Comparison of ENCODE assay signal across 9 mouse cellular contexts in the genomic region with DNA sequence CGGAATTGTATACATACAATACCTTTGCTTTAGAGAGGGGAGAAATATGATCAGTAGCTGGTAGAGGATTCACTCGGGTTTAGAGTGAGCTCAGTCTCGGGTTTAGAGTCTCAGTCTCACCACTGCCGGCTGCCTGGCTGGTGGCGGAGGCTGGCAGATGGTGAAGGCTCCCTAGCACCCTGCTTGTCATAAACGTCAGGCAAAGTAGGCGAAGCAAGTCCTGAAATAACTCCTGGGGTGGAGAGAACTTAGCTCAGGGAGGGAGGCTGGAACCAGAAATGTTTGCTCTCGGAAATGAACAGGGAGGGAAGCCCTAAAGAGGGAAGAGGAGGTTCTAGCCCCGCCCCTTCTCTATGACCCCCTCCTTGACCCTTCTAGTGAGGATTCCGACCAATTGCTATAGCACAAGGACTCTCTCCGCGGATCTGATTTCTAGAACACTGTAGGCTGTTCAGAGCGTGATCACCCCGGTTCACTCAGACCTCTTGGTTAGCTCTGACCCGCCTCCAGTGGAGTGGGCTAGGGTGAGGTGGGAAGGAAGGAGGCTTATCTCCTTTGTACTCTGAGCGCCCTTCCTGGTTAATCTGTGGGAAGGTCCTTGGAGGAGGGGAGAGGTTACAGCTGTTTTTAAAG. TPM values are rescaled to one million over a fixed set of nuclear protein-coding genes. Genes with fewer than 3 reads are reported as not detected.
A peak's percentile ranks its signal among the peaks of the same experiment; 100 is the strongest.
DNase-seq lines count a peak whose midpoint lies in the region; ATAC-seq lines count a peak whose summit lies in the region.
"Had no signal": no experiment of that assay in that cellular context is flagged by ENCODE, and none has a peak within 500 bp of the region (broad histone marks: within the 10 kb centered on the region; RNA-seq: fewer than 3 reads in every experiment).

No protein-coding gene starts in this region.

- peak overlapping the region; percentile 3; the same call in 1 of the 2 replicates for H3K27ac ChIP-seq in forebrain, embryonic 16.5 days (ENCODE audit: low read length)
- peak overlapping the region; percentile 89 for H3K27ac ChIP-seq in intestine, embryonic 16.5 days (ENCODE audit: low read length)
- no peak overlapping the region for H3K27ac ChIP-seq in liver, embryonic 16.5 days (ENCODE audit: low read length)
- H3K27ac ChIP-seq in stomach, embryonic 15.5 days = peak overlapping the region; percentile 73; the same call in 1 of the 2 replicates
- H3K27ac ChIP-seq: macrophage had no signal

- 38% methylated on average over 16 of the region's 16 CpGs for WGBS in forebrain, embryonic 16.5 days
- WGBS in intestine, embryonic 16.5 days = 15% methylated on average over 16 of the region's 16 CpGs
- WGBS in liver, embryonic 16.5 days (ENCODE audit: insufficient replicate concordance) = 15% methylated on average over 16 of the region's 16 CpGs
- WGBS in stomach, embryonic 15.5 days = 21% methylated on average over 16 of the region's 16 CpGs

- H3K4me2 ChIP-seq in forebrain, embryonic 16.5 days (ENCODE audit: low read length) = peak overlapping the region; percentile 14; the same call in 1 of the 2 replicates
- H3K4me2 ChIP-seq in intestine, embryonic 16.5 days (ENCODE audit: low read depth, low read length) = peak overlapping the region; percentile 44
- no peak overlapping the region for H3K4me2 ChIP-seq in liver, embryonic 16.5 days (ENCODE audit: low read depth, low read length)
- peak overlapping the region; percentile 27 for H3K4me2 ChIP-seq in stomach, embryonic 15.5 days

- DNase-seq in thymus, adult 18-20 months = no peak
- DNase-seq in spleen, postnatal 36 days (ENCODE audit: low spot score in 2 of 2) = no peak

- ATAC-seq in megakaryocyte, adult 5-6 weeks (ENCODE audit: poor library complexity, severe bottlenecking) = no peak
- ATAC-seq in forebrain, embryonic 16.5 days = 0 out of 2 replicates have a peak, but pooled peaks have one; percentile 43
- ATAC-seq in intestine, embryonic 16.5 days = peak; percentile 79
- peak; percentile 27; the same call in 1 of the 2 replicates for ATAC-seq in liver, embryonic 16.5 days (ENCODE audit: low read depth)
- peak; percentile 53; the same call in 1 of the 2 replicates for ATAC-seq in stomach, embryonic 15.5 days (ENCODE audit: insufficient read depth, low FRiP score, low read depth)

- H3K4me1 ChIP-seq in megakaryocyte, embryonic 14.5 days = peaks cover 30% of the 10 kb centered on the region
- peaks cover 18% of the 10 kb centered on the region for H3K4me1 ChIP-seq in forebrain, embryonic 16.5 days (replicated peaks; ENCODE audit: control insufficient read depth, insufficient read depth, low read length)
- peaks cover 26% of the 10 kb centered on the region for H3K4me1 ChIP-seq in intestine, embryonic 16.5 days (ENCODE audit: control insufficient read depth, insufficient read depth, low read length)
- H3K4me1 ChIP-seq in liver, embryonic 16.5 days (ENCODE audit: control insufficient read depth, low read depth, low read length) = peaks cover 24% of the 10 kb centered on the region
- peaks cover 16% of the 10 kb centered on the region for H3K4me1 ChIP-seq in stomach, embryonic 15.5 days

- peak overlapping the region; percentile 33 for H3K4me3 ChIP-seq in megakaryocyte, embryonic 14.5 days (replicated peaks)
- no peak overlapping the region for H3K4me3 ChIP-seq in forebrain, embryonic 16.5 days (replicated peaks; ENCODE audit: low read length)
- peak overlapping the region; percentile 18 for H3K4me3 ChIP-seq in intestine, embryonic 16.5 days (ENCODE audit: low read length)
- H3K4me3 ChIP-seq in liver, embryonic 16.5 days (ENCODE audit: low read depth, low read length) = no peak overlapping the region
- H3K4me3 ChIP-seq in stomach, embryonic 15.5 days (replicated peaks) = no peak overlapping the region

- H3K27me3 ChIP-seq in megakaryocyte, embryonic 14.5 days (replicated peaks) = no peaks in the 10 kb centered on the region
- H3K27me3 ChIP-seq in forebrain, embryonic 16.5 days (replicated peaks; ENCODE audit: control insufficient read depth, insufficient read depth, low read length) = no peaks in the 10 kb centered on the region
- H3K27me3 ChIP-seq in intestine, embryonic 16.5 days (replicated peaks; ENCODE audit: control insufficient read depth, insufficient read depth, low read length) = no peaks in the 10 kb centered on the region
- no peaks in the 10 kb centered on the region for H3K27me3 ChIP-seq in liver, embryonic 16.5 days (ENCODE audit: control insufficient read depth, insufficient read depth, low read depth, low read length)
- no peaks in the 10 kb centered on the region for H3K27me3 ChIP-seq in stomach, embryonic 15.5 days (replicated peaks)

- H3K36me3 ChIP-seq in megakaryocyte, embryonic 14.5 days (replicated peaks; ENCODE audit: low read length) = no peaks in the 10 kb centered on the region
- H3K36me3 ChIP-seq in forebrain, embryonic 16.5 days (ENCODE audit: control insufficient read depth, insufficient read depth) = no peaks in the 10 kb centered on the region
- no peaks in the 10 kb centered on the region for H3K36me3 ChIP-seq in intestine, embryonic 16.5 days (ENCODE audit: control insufficient read depth, insufficient read depth, low read length)
- no peaks in the 10 kb centered on the region for H3K36me3 ChIP-seq in liver, embryonic 16.5 days (ENCODE audit: control insufficient read depth, insufficient read depth)
- H3K36me3 ChIP-seq in stomach, embryonic 15.5 days = no peaks in the 10 kb centered on the region

- no peaks in the 10 kb centered on the region for H3K9me3 ChIP-seq in megakaryocyte, embryonic 14.5 days
- H3K9me3 ChIP-seq in forebrain, embryonic 16.5 days (ENCODE audit: control insufficient read depth, low read length) = no peaks in the 10 kb centered on the region
- H3K9me3 ChIP-seq in intestine, embryonic 16.5 days (ENCODE audit: control insufficient read depth, low read length) = no peaks in the 10 kb centered on the region
- H3K9me3 ChIP-seq in liver, embryonic 16.5 days (replicated peaks; ENCODE audit: control insufficient read depth, low read length) = no peaks in the 10 kb centered on the region
- no peaks in the 10 kb centered on the region for H3K9me3 ChIP-seq in stomach, embryonic 15.5 days

- no peak overlapping the region for H3K9ac ChIP-seq in forebrain, embryonic 16.5 days (replicated peaks; ENCODE audit: low read depth, low read length)
- H3K9ac ChIP-seq in intestine, embryonic 16.5 days (ENCODE audit: low read depth, low read length) = peak overlapping the region; percentile 50; the same call in 1 of the 2 replicates
- no peak overlapping the region for H3K9ac ChIP-seq in liver, embryonic 16.5 days (ENCODE audit: low read depth, low read length)
- no peak overlapping the region for H3K9ac ChIP-seq in stomach, embryonic 15.5 days

RNA-seq across cellular contexts. Expression of gene Arl4d, which starts 7.8 kb away (rescaled TPM):
- polyA plus RNA-seq in megakaryocyte, embryonic 14.5 days (2012; ENCODE audit: insufficient read depth, low replicate concordance) = 1.2 TPM in 1 of 2 replicates, not detected in the other
- 1.7 and 2.3 TPM in 2 replicates for total RNA-seq in megakaryocyte, adult 5-6 weeks (2015)
- total RNA-seq in megakaryocyte, adult 5-6 weeks (2017) = 1.0 and 2.1 TPM in 2 replicates
- polyA plus RNA-seq in forebrain, embryonic 16.5 days (2015; fragmentation: Nextera tagmentation; extraction: Ambion mirVana) = 36.5 and 42.2 TPM in 2 replicates
- 6.6 and 6.9 TPM in 2 replicates for polyA plus RNA-seq in intestine, embryonic 16.5 days (2015; fragmentation: Nextera tagmentation; extraction: Ambion mirVana)
- polyA plus RNA-seq in liver, embryonic 16.5 days (2015; fragmentation: Nextera tagmentation; extraction: Ambion mirVana) = 0.99 and 1.3 TPM in 2 replicates
- polyA plus RNA-seq in stomach, embryonic 15.5 days (2015; fragmentation: Nextera tagmentation; extraction: Ambion mirVana) = 7.6 and 7.7 TPM in 2 replicates

RNA-seq across cellular contexts. Expression of gene Rdm1, which starts 46.1 kb away (rescaled TPM):
- polyA plus RNA-seq in megakaryocyte, embryonic 14.5 days (2012; ENCODE audit: insufficient read depth, low replicate concordance) = 3.8 TPM in 1 of 2 replicates, not detected in the other
- 22.6 and 28.8 TPM in 2 replicates for total RNA-seq in megakaryocyte, adult 5-6 weeks (2015)
- 18.1 and 23.1 TPM in 2 replicates for total RNA-seq in megakaryocyte, adult 5-6 weeks (2017)
- 21.9 and 32.2 TPM in 2 replicates for polyA plus RNA-seq in forebrain, embryonic 16.5 days (2015; fragmentation: Nextera tagmentation; extraction: Ambion mirVana)
- 36.3 and 41.7 TPM in 2 replicates for polyA plus RNA-seq in intestine, embryonic 16.5 days (2015; fragmentation: Nextera tagmentation; extraction: Ambion mirVana)
- 10.1 and 13.2 TPM in 2 replicates for polyA plus RNA-seq in liver, embryonic 16.5 days (2015; fragmentation: Nextera tagmentation; extraction: Ambion mirVana)
- polyA plus RNA-seq in stomach, embryonic 15.5 days (2015; fragmentation: Nextera tagmentation; extraction: Ambion mirVana) = 37.6 and 39.6 TPM in 2 replicates

RNA-seq across cellular contexts. Expression of gene Dhx8, which starts 59.6 kb away (rescaled TPM):
- 0.63 and 3.8 TPM in 2 replicates for polyA plus RNA-seq in megakaryocyte, embryonic 14.5 days (2012; ENCODE audit: insufficient read depth, low replicate concordance)
- total RNA-seq in megakaryocyte, adult 5-6 weeks (2015) = 18.5 and 18.8 TPM in 2 replicates
- 36.9 and 39.1 TPM in 2 replicates for total RNA-seq in megakaryocyte, adult 5-6 weeks (2017)
- polyA plus RNA-seq in forebrain, embryonic 16.5 days (2015; fragmentation: Nextera tagmentation; extraction: Ambion mirVana) = 39.9 and 41.9 TPM in 2 replicates
- 21.4 and 23.0 TPM in 2 replicates for polyA plus RNA-seq in intestine, embryonic 16.5 days (2015; fragmentation: Nextera tagmentation; extraction: Ambion mirVana)
- polyA plus RNA-seq in liver, embryonic 16.5 days (2015; fragmentation: Nextera tagmentation; extraction: Ambion mirVana) = 16.3 and 16.9 TPM in 2 replicates
- polyA plus RNA-seq in stomach, embryonic 15.5 days (2015; fragmentation: Nextera tagmentation; extraction: Ambion mirVana) = 27.4 and 28.1 TPM in 2 replicates

Comparison
In these comparisons a context has a peak if more than half of its experiments do, and no peak if none do; other contexts are left out.
1. H3K4me3 ChIP-seq: peak in megakaryocyte, embryonic 14.5 days (single experiment) and intestine, embryonic 16.5 days (single experiment); none in forebrain, embryonic 16.5 days (single experiment), liver, embryonic 16.5 days (single experiment) and stomach, embryonic 15.5 days (single experiment).